Mouse (Mus musculus): ENCODE results near the gene Gp9. TPM values are rescaled to one million over a fixed set of nuclear protein-coding genes. Genes with fewer than 3 reads are reported as not detected.
A peak's percentile ranks its signal among the peaks of the same experiment; 100 is the strongest.
"Not testable (repeated sequence)": the region's sequence is repeated elsewhere in the genome, so short reads cannot be mapped to it uniquely, and the experiment has no call there.

Gp9 gene
- polyA plus RNA-seq, 1 experiment from 2014 or later: 4.7 TPM

DNA sequence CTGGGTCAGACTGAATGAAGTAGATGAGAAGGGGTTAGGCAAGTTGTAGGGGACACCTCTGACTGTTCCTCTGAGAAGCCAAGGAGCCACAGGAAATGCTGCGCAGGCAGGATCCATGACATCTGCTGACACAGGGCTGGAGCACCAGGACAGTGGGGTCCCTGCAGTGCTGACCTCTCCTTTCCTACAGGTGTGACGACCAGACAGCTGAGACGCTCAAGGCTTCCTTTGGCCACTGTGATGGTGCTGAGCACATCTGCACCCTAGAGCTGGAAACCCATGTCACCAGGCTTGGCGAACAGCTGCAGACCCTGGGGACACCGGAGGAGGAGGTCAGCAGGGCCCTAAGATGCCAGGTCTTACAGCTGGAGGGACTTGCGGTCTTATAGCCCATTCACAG, 26.3 kb upstream of the Gp9 start:
- H3K4me1 ChIP-seq: 0 out of 2 replicates have a peak, but pooled peaks cover 11% of the 10 kb centered on the region
- ATAC-seq (ENCODE audit: borderline replicate concordance, extremely low read depth, low FRiP score, low TSS enrichment): no peak
- H3K27me3 ChIP-seq: no peaks in the 10 kb centered on the region
- H3K4me3 ChIP-seq: no peak overlapping the region
- WGBS: 81% methylated on average over 6 of the region's 6 CpGs
- no peak overlapping the region for H3K4me2 ChIP-seq
- H3K9ac ChIP-seq: no peak overlapping the region
- no peaks in the 10 kb centered on the region for H3K9me3 ChIP-seq
- 0 out of 2 replicates have a peak, but pooled peaks cover 4% of the 10 kb centered on the region for H3K36me3 ChIP-seq
- H3K27ac ChIP-seq: no peak overlapping the region

DNA sequence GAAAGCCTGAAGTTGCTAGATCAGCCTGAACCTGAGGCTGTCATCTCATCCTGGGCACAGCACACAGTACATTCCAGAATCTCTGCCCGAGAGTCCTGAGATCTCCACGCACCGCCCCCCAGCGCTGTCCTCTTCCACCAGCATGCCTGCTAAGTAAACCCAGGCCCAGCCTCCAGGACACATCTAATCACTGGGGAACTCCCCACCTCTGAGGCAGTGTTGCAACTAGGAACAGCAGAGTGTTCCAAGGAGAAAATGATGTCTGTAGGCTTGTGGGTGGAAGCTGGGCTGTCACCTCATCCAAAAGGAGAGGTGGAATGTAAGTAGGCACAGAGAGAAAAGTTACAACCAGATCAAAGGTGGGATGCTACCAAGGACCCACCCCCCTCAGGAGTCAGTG, 22.7 kb upstream of the Gp9 start:
- Histone ChIP-seq H3K27ac (no peak overlapping the region), H3K4me1 (no peaks in the 10 kb centered on the region), H3K9me3 (no peaks in the 10 kb centered on the region), H3K4me2 (no peak overlapping the region), H3K36me3 (0 out of 2 replicates have a peak, but pooled peaks cover 4% of the 10 kb centered on the region), H3K4me3 (no peak overlapping the region), H3K9ac (no peak overlapping the region), H3K27me3 (no peaks in the 10 kb centered on the region)
- no peak for ATAC-seq (ENCODE audit: borderline replicate concordance, extremely low read depth, low FRiP score, low TSS enrichment)
- 80% methylated on average over 4 of the region's 4 CpGs for WGBS

DNA sequence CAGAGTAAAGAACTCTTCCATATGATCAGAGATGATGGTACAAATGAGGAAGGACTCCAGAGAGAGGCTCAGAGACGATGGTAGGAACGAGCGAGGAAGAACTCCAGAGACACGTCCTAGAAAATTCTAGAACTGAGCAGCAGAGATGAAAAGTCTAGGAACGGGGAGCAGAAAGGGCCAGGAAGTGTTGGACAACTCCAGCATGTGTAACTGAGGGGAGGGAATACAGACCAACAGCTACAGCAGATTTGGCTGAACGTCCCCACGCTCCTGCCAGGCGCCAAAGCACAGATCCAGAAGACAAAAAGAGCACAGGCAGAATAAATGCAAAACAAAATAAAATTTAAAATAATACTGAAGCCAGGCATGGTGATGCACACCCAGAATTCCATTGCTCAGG, 21.0 kb upstream of the Gp9 start:
- H3K4me2 ChIP-seq: no peak overlapping the region
- H3K4me3 ChIP-seq: no peak overlapping the region
- WGBS: 83% methylated on average over 8 of the region's 8 CpGs
- no peaks in the 10 kb centered on the region for H3K4me1 ChIP-seq
- no peak for ATAC-seq (ENCODE audit: borderline replicate concordance, extremely low read depth, low FRiP score, low TSS enrichment)
- no peaks in the 10 kb centered on the region for H3K27me3 ChIP-seq
- no peak overlapping the region for H3K27ac ChIP-seq
- H3K36me3 ChIP-seq: 0 out of 2 replicates have a peak, but pooled peaks cover 4% of the 10 kb centered on the region
- no peaks in the 10 kb centered on the region for H3K9me3 ChIP-seq
- H3K9ac ChIP-seq: no peak overlapping the region

DNA sequence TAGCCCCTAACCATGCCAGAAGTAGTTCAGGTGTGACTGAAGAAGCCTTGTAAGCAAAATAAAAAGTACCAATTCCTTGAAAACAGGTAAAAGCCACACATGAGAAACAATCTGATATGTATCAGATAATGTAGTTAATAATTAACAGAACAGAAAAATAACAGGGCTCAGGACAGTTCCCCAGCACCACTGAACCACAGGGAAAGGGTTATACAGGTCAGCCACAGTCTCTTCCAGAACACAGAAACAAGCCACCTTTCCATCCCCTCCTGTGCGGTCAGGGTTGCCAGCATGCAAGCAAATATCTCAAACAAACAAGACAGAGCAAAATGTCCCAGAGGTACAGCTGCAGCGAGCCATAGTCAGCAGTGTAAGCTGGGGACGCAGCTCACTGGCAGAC, 18.5 kb upstream of the Gp9 start:
- no peak overlapping the region for H3K4me3 ChIP-seq
- no peaks in the 10 kb centered on the region for H3K9me3 ChIP-seq
- no peak overlapping the region for H3K27ac ChIP-seq
- no peaks in the 10 kb centered on the region for H3K4me1 ChIP-seq
- 0 out of 2 replicates have a peak, but pooled peaks cover 4% of the 10 kb centered on the region for H3K36me3 ChIP-seq
- no peaks in the 10 kb centered on the region for H3K27me3 ChIP-seq
- no peak overlapping the region for H3K9ac ChIP-seq
- H3K4me2 ChIP-seq: no peak overlapping the region
- ATAC-seq (ENCODE audit: borderline replicate concordance, extremely low read depth, low FRiP score, low TSS enrichment): no peak
- 37% methylated on average over 3 of the region's 3 CpGs for WGBS

DNA sequence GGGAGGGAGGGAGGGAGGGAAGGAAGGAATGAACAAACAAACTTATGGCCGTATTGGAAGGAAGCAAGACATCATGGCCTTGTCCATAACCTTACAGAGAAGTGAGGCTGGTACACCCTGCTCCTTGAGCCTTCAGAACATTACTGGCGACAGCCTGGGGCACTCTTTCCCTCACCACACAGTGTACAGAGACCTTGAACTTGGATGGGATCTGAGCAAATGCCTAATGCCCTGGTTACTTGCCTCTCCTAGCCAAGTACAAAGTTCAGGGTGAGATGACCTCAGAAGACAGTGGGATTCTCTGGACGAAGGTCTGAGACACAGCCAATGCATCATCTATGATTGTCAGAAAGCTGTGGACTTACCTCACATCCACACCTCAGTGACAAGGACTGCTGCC, 18.0 kb upstream of the Gp9 start:
- no peak for ATAC-seq (ENCODE audit: borderline replicate concordance, extremely low read depth, low FRiP score, low TSS enrichment)
- 46% methylated on average over 3 of the region's 3 CpGs for WGBS
- H3K27me3 ChIP-seq: no peaks in the 10 kb centered on the region
- no peak overlapping the region for H3K9ac ChIP-seq
- H3K4me1 ChIP-seq: no peaks in the 10 kb centered on the region
- H3K27ac ChIP-seq: no peak overlapping the region
- no peak overlapping the region for H3K4me3 ChIP-seq
- H3K4me2 ChIP-seq: no peak overlapping the region
- H3K36me3 ChIP-seq: 0 out of 2 replicates have a peak, but pooled peaks cover 1% of the 10 kb centered on the region
- no peaks in the 10 kb centered on the region for H3K9me3 ChIP-seq

DNA sequence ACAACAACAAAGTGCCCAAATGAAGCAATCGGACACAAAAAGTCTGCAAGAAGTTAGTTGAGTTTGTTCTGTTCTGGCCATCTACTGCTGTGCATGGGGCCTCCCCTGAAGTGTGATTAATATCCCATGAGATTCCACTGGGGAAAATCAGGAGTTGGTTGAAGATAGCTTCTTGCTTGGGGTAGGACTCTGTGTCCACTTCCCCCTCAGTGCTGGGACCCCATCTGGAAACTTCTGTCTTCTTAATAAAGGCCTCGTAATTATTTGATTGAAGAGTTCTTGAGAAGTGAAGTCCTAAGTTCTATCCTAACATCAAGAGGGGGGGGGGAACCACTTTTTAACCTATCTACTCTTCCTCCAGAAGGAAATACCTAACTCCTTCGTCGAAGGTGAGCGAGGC, 15.7 kb upstream of the Gp9 start:
- no peak overlapping the region for H3K9ac ChIP-seq
- H3K36me3 ChIP-seq: no peaks in the 10 kb centered on the region
- H3K27me3 ChIP-seq: no peaks in the 10 kb centered on the region
- WGBS: 63% methylated on average over 5 of the region's 5 CpGs
- ATAC-seq (ENCODE audit: borderline replicate concordance, extremely low read depth, low FRiP score, low TSS enrichment): no peak
- no peaks in the 10 kb centered on the region for H3K9me3 ChIP-seq
- H3K4me2 ChIP-seq: no peak overlapping the region
- H3K4me3 ChIP-seq: no peak overlapping the region
- no peaks in the 10 kb centered on the region for H3K4me1 ChIP-seq
- H3K27ac ChIP-seq: no peak overlapping the region

DNA sequence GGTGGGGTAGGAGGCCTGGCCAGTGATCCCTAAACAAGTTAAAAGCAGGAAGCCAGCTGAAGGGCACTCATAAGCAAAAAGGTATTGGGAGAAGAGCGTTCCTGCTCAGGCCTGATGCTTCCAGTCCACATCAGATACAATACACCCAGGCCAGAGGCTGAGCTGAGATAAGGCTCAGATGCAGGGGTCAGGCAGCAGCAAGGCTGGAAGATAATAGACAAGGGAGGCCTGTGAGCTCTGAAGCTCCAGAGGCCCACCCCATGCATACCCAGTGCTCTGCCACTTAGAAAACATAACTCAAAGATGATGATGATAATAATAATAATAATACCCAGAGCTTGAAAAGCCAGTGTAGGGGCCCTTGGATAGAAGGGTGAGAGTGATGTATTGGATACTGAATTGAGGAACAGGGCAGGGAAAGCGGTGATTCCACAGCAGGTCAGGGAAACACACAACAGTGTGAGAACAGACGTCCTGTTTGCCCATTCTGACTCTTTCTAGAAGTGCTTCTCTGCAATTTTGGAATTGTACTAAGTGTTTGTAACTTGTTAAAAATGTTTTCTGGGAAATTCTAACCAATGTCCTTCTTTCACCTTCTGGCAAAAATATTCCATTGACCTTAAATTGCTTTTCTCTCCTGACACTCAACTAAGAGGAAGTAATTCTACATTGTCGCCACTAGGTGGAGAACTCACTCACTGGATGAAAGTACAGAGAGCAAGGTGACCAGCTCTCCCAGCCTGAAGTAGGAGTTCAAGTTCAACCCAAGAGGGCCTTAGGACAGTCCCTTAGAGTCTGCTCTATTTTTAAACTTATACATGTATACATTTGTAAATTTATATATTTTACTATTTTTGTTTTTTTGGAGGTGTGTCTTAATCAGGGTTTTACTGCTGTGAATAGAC, 14.2 kb upstream of the Gp9 start:
- Histone ChIP-seq H3K27ac (no peak overlapping the region), H3K9me3 (no peaks in the 10 kb centered on the region), H3K4me2 (no peak overlapping the region), H3K4me1 (no peaks in the 10 kb centered on the region), H3K4me3 (no peak overlapping the region), H3K9ac (no peak overlapping the region), H3K36me3 (no peaks in the 10 kb centered on the region), H3K27me3 (no peaks in the 10 kb centered on the region)
- WGBS: 63% methylated on average over 4 of the region's 4 CpGs
- ATAC-seq (ENCODE audit: borderline replicate concordance, extremely low read depth, low FRiP score, low TSS enrichment): no peak

DNA sequence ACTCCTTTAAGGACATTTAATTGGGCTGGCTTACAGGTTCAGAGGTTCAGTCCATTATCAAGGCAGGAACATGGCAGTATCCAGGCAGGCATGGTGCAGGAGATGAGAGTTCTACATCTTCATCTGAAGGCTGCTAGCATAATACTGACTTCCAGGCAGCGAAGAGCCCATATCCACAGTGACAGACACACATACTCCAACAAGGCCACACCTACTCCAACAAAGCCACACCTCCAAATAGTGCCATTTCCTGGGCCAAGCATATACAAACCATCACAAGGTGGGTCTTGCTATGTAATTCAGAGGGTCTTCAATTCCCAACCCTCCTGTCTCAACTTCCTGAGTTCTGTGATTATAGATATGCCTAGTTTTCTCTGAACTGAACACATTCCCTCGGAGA, 13.6 kb upstream of the Gp9 start:
- H3K36me3 ChIP-seq; H3K27me3 ChIP-seq; H3K9ac ChIP-seq; H3K9me3 ChIP-seq; H3K4me2 ChIP-seq; H3K27ac ChIP-seq; H3K4me1 ChIP-seq; H3K4me3 ChIP-seq; ATAC-seq (ENCODE audit: borderline replicate concordance, extremely low read depth, low FRiP score, low TSS enrichment): not testable (repeated sequence)
- 90% methylated on average over 2 of the region's 2 CpGs for WGBS

DNA sequence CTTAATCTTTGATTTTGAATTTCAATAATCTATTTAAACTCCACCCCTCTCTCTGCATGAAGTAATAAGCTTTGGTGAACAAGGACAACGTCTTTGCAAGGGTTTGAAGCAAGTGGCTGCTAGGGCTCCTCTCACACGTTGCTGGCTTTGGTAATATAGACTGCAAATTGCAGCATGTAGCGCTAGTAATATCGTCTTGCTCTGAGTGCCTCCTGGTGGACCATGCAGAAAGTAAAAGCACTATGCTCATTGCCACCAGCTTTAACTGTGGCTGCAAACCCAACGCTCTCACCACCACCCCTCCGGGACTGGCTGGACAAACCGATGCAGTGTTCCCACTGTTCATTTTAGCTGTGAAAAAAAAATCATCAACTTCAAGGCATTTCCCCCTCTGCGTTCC, 7.2 kb upstream of the Gp9 start:
- H3K4me3 ChIP-seq: no peak overlapping the region
- WGBS: 53% methylated on average over 8 of the region's 8 CpGs
- H3K9me3 ChIP-seq: no peaks in the 10 kb centered on the region
- no peaks in the 10 kb centered on the region for H3K36me3 ChIP-seq
- no peak for ATAC-seq (ENCODE audit: borderline replicate concordance, extremely low read depth, low FRiP score, low TSS enrichment)
- no peak overlapping the region for H3K9ac ChIP-seq
- H3K27ac ChIP-seq: no peak overlapping the region
- no peaks in the 10 kb centered on the region for H3K27me3 ChIP-seq
- H3K4me2 ChIP-seq: no peak overlapping the region
- H3K4me1 ChIP-seq: no peaks in the 10 kb centered on the region

DNA sequence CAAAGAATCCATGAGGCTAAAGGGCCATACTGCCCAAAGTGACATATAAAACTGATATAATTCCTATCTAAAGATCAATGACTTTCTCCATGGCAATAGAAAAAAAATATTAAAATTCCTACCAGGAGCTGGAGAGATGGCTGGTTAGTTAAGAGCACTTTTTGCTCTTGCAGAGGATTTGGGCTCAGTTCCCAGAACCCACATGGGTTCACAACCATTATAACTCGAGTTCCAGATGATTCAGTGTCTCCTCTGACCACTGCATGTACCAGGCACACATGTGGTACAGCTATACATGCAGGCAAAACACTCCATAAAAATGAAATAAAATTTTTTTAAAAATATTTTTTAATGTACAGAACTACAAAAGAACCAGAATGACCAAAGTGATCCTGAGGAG, 3.4 kb upstream of the Gp9 start:
- H3K27ac ChIP-seq: no peak overlapping the region

DNA sequence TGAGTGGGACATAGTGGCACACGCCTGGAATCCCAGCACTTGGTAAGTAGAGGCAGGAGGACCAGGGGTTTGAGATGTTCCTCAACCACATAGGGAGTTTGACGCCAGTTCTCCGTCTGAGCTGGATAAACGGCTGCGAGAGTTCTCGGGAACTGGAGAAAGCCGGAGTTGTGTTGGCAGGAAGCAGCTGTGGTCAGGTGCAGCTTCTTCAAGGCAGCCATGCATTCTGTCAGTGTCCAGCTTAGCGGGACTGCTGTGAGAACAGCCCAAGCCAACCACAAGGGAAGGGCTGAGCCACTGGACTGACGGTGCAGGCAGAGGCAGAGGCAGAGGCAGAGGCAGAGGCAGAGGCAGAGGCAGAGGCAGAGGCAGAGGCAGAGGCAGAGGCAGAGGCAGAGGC, 3.0 kb upstream of the Gp9 start:
- Histone ChIP-seq H3K9me3 (no peaks in the 10 kb centered on the region), H3K36me3 (no peaks in the 10 kb centered on the region), H3K27me3 (no peaks in the 10 kb centered on the region), H3K4me1 (peaks cover 10% of the 10 kb centered on the region; the same call in 1 of the 2 replicates), H3K27ac (no peak overlapping the region), H3K4me2 (no peak overlapping the region), H3K4me3 (no peak overlapping the region), H3K9ac (no peak overlapping the region)
- no peak for ATAC-seq (ENCODE audit: borderline replicate concordance, extremely low read depth, low FRiP score, low TSS enrichment)
- 76% methylated on average over 9 of the region's 9 CpGs for WGBS

More for the DNA sequence above, 3.4 kb upstream of the Gp9 start:
- Histone ChIP-seq H3K36me3 (no peaks in the 10 kb centered on the region), H3K27me3 (no peaks in the 10 kb centered on the region), H3K9ac (no peak overlapping the region), H3K4me2 (no peak overlapping the region), H3K9me3 (no peaks in the 10 kb centered on the region), H3K4me1 (peaks cover 10% of the 10 kb centered on the region; the same call in 1 of the 2 replicates), H3K4me3 (no peak overlapping the region)
- WGBS: 13% methylated on average over 1 of the region's 1 CpGs
- no peak for ATAC-seq (ENCODE audit: borderline replicate concordance, extremely low read depth, low FRiP score, low TSS enrichment)

DNA sequence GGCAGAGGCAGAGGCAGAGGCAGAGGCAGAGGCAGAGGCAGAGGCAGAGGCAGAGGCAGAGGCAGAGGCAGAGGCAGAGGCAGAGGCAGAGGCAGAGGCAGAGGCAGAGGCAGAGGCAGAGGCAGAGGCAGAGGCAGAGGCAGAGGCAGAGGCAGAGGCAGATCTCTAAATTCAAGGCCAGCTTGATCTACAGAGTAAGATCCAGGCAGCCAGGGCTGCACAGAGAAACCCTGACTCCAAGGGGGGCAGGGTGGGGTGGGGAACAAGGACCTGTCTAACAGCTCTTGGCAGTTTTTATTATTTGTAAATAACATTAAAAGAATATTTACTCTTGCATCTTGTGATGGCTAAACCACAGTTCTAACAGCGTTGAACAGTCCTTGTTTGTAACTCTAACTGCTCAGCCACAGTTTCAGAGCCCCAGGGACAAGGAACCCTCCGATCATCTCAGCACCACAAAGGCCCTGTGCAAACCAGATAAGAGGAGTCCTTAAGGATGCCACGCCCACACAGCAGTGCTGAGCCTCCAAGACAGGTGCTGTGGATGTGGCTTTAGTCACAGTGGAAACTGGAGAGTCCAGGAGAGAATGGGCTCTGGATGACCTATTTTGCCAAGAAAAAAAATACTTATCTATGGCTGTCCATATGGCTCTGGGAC, 2.2 kb upstream of the Gp9 start:
- 0 out of 2 replicates have a peak, but pooled peaks have one; percentile 36 for ATAC-seq (ENCODE audit: borderline replicate concordance, extremely low read depth, low FRiP score, low TSS enrichment)
- WGBS: 56% methylated on average over 3 of the region's 3 CpGs

More for the DNA sequence above, 2.2 kb upstream of the Gp9 start:
- Histone ChIP-seq H3K27ac (no peak overlapping the region), H3K36me3 (no peaks in the 10 kb centered on the region), H3K4me1 (peaks cover 10% of the 10 kb centered on the region; the same call in 1 of the 2 replicates), H3K4me2 (no peak overlapping the region), H3K9ac (no peak overlapping the region), H3K27me3 (no peaks in the 10 kb centered on the region), H3K9me3 (no peaks in the 10 kb centered on the region), H3K4me3 (no peak overlapping the region)

All from lung, embryonic 15.5 days (tissue).